Mouse (Mus musculus) spleen, adult 2 months (tissue): ENCODE data around the gene Kcna3.

ENCODE experiments used
- CTCF ChIP-seq: fragments of 200-500 bp; IDR thresholded peaks from 2 replicates; pipeline ENCODE4 v1.5.1; 2011; ENCODE audit warnings: mild to moderate bottlenecking, inconsistent platforms; ENCODE audit not compliant: insufficient read depth, insufficient read length, insufficient replicate concordance; ENCODE audit errors: extremely low read depth
- POLR2A ChIP-seq: fragments of 200-500 bp; IDR thresholded peaks from 2 replicates; pipeline ENCODE4 v1.6.1; 2011; ENCODE audit warnings: low read depth, low read length, inconsistent platforms

GRCm38 (mm10) chr3:107041718-107042117, 5.7 kb downstream of the Kcna3 start:
- TF ChIP-seq CTCF = no peak
- no peak for TF ChIP-seq POLR2A
